Mouse (Mus musculus) neutrophil, adult 5-6 weeks (primary cell): Measurements from ENCODE around the gene Thsd4. TPM values are rescaled to one million over a fixed set of nuclear protein-coding genes. Genes with fewer than 3 reads are reported as not detected.
"Not testable (repeated sequence)": the region's sequence is repeated elsewhere in the genome, so short reads cannot be mapped to it uniquely, and the experiment has no call there.

Experiments
- ATAC-seq: fragments of 151-379, 151-347 bp; 2 replicates; pipeline ENCODE4 v1.8.0; 2017; ENCODE audit warnings: mild to moderate bottlenecking, moderate TSS enrichment; ENCODE audit not compliant: insufficient number of reproducible peaks, poor library complexity, low FRiP score, severe bottlenecking; ENCODE audit errors: extremely low read depth
- total RNA-seq: library from RNA; stranded (forward); fragments of 200-1000 nt; gene quantifications from 2 replicates; pipeline ENCODE4 v1.2.3, GENCODE M21; 2017

Gene Thsd4
- total RNA-seq, 1 experiment from 2014 or later: 0.12 TPM

DNA sequence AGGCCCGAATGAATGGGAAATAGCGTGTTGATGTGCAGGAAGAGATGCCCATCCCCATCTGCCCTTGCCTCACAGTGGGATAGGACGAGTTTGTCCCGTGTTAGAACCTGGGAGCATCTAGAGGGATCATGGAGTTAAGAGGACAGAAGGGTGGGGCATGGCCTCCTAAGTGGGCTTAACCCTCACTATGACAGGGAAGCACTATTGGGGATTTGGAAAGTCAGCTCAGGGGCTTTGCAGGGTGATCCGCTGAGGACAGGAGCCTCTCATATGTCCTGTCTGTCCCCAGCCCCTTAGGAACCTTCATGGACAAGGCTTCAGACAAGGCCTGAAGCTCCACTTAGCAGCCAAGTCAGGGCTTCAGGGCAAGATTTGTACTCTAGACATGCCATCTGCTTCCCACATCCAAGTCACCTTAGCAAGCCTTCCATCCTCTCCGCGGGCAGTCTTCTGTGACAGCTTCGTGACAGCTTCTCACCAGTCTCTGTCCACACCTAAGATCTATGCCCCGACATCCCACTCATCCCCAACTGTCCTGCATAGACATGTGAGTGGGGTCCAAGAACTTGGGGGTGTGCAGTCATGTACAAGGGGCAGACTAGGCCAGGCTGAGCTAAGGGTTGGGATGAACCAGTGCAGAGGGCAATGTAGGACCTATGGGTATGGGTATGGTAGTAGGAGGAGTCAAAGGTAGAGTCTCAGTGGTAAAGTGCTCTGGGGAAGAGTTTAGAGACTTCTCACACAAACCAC, 570.7 kb downstream of the Thsd4 start:
- no peak for ATAC-seq

DNA sequence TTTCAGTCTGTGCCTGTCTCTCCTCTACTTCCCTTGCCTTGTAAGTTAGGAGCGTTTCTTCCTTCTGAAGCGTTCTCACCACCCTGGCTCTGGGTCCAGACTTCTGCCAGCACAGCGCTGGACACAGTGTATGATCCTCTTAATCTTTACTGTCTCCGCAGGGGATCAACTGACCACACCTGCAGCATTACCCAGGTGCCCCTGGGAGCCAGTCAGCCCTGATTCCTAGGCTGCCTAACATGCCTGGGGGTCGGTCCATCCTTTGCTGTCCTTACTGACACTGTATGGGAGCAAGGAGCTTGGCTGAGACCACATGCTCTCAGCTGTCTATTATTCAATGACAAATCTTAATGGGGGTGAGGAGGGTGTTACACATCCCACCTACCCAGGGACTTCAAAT, 571.9 kb downstream of the Thsd4 start:
- no peak for ATAC-seq

DNA sequence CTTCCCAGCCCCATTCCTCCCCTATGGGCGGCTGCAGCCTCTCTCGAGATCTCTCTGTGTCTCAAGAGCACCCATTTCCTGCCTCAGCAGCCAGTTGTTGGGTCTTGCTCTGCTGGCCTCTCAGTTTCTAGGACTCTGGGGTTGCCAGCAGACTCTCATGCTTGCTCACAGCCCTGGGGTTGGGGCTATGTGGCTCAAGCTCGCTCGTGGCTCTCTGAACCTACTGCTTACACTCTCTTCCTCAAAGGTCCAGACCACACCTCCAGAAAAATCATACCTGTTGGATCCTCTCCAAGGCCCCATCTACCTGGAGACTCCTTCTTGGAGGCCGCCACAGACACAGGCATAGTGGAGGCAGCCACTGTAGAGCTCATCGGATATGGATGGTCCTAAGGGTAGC, 572.3 kb downstream of the Thsd4 start:
- no peak for ATAC-seq

DNA sequence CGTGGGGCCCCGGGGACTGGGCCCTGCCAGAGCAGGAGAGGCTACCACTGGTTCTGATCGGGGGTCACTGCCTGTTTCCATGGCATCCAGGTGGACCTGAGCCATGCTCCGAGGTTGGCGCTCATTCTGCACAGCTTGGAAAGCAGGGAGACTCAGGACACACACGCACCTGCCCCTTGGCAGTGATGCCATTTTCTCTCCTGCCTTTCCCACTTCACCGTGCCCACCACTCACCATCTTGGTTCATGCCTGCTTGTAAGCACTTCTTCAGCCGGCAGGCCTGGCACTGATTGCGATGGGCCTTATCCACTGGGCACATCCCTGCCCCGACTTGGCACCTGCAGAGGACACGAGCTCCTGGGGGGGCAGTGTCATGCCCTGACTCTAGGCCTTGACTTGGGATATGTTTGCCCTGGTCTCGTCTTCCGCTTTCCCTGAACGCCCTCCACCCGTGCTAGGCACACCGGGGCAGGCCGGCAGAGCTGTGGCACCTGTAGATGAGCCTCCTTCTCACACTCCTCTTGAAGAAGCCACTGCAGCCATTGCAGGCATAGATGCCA, 573.1 kb downstream of the Thsd4 start:
- no peak for ATAC-seq

GRCm38 (mm10) chr9:59948226-59948625, 573.6 kb downstream of the Thsd4 start:
- ATAC-seq: no peak

DNA sequence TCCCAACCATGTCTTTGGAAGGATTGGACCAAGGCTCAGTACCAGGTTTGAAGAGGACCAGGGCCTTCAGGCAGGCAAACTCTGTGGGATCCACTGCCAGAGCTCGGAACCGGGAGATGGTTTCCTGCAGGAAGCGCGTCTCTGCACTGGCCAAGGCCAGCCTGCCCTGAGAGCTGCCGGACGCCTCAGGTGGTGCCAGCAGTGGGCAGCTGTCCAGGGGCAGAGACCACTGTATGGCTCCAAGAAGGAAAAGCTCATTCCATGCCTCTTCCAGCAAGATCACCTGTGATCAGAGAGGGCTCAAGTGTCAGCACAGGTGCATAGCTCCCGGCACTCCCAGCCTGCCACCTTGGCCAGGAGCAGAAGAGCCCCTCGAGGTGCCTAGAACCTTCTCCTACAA, 574.6 kb downstream of the Thsd4 start:
- no peak for ATAC-seq

DNA sequence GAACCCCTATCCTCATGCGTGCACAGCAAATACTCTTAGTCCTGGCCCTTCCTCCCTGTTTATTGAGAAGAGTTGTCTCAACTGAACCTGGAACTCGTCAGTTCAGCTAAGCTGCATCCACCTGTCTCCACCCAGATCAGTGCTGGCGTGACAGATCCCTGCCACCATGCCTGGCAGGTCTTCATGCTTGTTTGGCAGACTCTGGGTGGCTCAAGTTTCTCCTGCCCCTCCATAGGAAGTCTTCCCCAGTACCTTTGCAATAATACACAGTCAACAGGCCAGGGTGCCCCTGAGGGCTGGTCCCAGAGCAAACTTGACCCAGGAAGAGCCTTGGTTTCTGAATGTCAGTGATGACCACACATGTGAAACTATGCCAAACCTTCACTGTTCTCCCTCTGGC, 576.6 kb downstream of the Thsd4 start:
- ATAC-seq: no peak

- ATAC-seq: no peak
Measured at GRCm38 (mm10) chr9:59943826-59944225, 578.0 kb downstream of the Thsd4 start.

GRCm38 (mm10) chr9:59942501-59943085, 579.3 kb downstream of the Thsd4 start:
- ATAC-seq: no peak

- peak; percentile 34; the same call in 1 of the 2 replicates for ATAC-seq
Measured at GRCm38 (mm10) chr9:59941885-59942350, 579.9 kb downstream of the Thsd4 start.

DNA sequence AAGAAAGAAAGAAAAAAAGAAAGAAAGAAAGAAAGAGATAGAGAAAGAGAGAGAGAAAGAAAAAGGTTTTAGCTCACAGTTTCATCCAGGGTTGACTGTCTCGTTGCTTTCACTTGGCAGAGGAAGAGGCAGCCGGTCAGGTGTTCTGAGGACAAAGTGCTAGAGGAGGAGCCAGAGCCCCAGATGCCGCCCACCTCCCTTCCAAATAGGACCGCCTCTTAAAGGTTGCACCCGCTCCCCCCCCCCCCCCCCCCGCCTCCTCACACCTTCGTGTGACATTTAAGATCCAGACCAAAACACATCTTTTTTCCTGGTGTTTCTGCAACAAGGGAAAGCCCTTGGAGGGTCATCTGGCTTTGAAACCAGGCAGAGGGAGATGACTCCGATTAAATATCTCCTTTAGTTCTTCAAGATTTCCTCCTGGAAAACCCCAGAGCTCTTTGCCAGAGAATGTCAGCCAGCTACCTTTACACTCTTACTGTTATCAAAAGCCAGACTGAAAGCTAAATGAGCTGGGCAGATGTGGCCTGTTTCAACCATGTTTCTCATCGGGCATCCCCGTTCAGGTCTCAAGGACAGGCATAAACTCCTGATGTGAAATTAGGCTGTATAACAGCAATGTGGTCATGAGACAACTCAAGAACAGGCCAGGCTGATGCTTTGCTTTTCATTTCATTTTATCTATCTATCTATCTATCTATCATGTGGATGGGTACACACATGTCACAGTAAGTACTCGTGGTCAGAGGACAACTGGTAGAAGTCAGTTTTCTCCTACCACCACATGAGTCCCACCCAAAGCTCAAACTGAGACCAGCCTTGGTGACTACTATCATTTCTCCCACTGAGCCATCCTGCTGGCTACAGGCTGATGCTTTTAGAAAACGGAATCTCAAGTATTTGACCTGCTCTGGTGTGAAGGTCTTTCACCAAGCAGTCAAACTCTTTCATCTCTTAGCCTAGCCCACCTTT, 580.6 kb downstream of the Thsd4 start:
- no peak; the same call in 1 of the 2 replicates for ATAC-seq

- ATAC-seq: no peak
Measured at GRCm38 (mm10) chr9:59939691-59940090, 582.2 kb downstream of the Thsd4 start.

DNA sequence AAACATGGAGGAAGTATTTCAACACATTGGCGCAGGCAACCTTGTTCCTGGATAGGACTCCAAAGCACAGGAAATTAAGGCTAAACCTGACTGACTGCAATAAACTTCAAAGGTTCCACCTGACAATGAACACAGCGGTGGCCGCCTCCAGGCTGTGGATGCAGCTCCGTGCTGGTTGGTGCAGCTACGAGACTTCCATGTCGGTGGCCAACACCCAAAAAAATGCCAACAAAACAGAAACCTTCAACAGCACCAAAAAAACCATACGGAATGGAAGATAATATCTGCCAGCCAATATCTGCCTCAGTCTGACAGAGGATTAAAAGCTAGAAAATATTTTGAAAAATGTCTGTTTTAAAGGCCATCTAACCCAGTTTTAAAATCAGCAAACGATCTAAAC, 583.3 kb downstream of the Thsd4 start:
- no peak for ATAC-seq

GRCm38 (mm10) chr9:59935866-59936265, 586.0 kb downstream of the Thsd4 start:
- not testable (repeated sequence) for ATAC-seq

DNA sequence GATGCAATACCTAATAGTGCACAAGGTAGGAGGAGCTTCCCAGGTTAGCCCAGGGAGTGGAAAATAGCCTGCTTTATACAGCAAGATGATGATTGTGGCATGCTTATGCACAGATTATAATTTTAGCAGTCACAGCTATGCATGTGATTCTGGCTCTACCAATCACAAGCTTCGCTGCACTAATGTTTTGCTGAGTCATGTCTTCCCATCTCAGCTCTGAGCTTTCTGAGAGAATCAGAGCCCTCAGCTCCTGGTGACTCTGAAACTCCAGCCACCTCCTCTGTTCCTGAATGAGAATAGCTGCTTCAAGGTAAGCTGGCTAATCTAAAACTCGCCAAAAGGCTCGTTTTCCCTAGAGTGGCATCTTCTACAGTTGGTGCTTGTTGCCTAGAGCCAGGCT, 591.6 kb downstream of the Thsd4 start:
- no peak for ATAC-seq
